Mouse (Mus musculus) gastrocnemius, postnatal 14 days (tissue): Measurements from ENCODE around the gene Mst1r. TPM values are rescaled to one million over a fixed set of nuclear protein-coding genes. Genes with fewer than 3 reads are reported as not detected.

Source experiments
- DNase-seq: peaks from one replicate; pipeline ENCODE4 v3.0.0; 2021; ENCODE audit warnings: mixed read lengths
- intact Hi-C: fragments of 180-260 bp; cut with DNase I; formaldehyde crosslinking; loops from one replicate; pipeline ENCODE4 v1.15.1; 2025; ENCODE audit warnings: low total_unique reads
- long read RNA-seq, 2 experiments: library from polyadenylated mRNA; stranded (forward); transcript quantifications; one replicate each; pipeline ENCODE4 v2.0.0; 2021
- total RNA-seq, 2 experiments: library from RNA; stranded (reverse); gene quantifications; 2 replicates each; pipeline ENCODE4 v1.2.3; 2021

Gene Mst1r
- total RNA-seq: 1 to 10 TPM; 1.2 to 1.8 TPM
- long read RNA-seq, experiment 1, partial matches to known transcripts: 0 of 1 reads
- long read RNA-seq, experiment 1, other reads (novel, unspliced or antisense): 1 of 1 reads
- long read RNA-seq, experiment 2: 0 reads

- intact Hi-C loops: no loop called here
- DNase-seq: peak; percentile 84
Measured at GRCm38 (mm10) chr9:107906252-107906966, at the start of gene Mst1r. Mst1r (plus strand) TSS chr9:107906873.

- intact Hi-C loops: no loop called here
Measured at GRCm38 (mm10) chr9:107858343-107858742, 48.3 kb upstream of the Mst1r start.

GRCm38 (mm10) chr9:107864493-107864892 lies 42.2 kb upstream of the Mst1r start:
- no peak for DNase-seq
- intact Hi-C loops: no loop called here

More at GRCm38 (mm10) chr9:107858343-107858742, 48.3 kb upstream of the Mst1r start:
- no peak for DNase-seq

GRCm38 (mm10) chr9:107866081-107866480 lies 40.6 kb upstream of the Mst1r start:
- no peak for DNase-seq
- intact Hi-C loops: no loop called here

DNA sequence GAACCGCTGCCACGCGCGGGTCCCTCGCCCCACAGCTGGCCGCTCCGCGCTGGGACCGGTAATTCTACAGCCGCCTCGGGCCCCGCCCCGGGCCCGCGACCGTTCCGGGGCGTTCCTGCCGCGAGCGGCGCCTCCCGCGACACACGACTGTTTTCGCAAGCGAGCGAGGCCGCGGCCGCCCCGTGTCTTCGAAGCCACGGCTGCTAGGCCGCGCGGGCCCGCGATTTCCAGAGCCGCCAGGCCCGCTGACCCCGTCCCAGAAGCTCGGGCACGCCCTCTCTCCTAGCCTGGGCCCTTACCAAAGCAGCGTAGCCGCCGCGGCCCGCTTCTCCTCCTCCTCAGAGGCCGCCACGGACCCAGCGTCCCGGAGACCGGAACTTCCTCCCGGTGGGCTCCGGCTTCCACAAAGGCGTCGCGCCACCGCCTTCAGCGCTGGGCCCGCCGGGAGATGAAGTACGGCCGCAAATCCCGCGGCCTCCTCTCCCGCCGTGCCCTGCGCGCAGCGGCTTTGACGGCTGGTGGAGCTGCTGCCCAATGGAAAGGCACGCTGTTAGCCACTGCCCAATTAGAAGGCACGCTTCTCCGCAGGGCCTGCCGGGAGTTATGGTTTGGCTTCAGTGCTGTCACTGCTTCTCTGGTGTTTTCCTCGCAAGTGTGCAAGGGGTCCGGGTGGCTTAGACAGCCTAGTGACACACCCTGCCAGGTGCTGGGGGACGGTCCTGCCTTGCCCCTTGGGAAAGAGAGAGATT lies 34.1 kb upstream of the Mst1r start:
- intact Hi-C loops: no loop called here

DNA sequence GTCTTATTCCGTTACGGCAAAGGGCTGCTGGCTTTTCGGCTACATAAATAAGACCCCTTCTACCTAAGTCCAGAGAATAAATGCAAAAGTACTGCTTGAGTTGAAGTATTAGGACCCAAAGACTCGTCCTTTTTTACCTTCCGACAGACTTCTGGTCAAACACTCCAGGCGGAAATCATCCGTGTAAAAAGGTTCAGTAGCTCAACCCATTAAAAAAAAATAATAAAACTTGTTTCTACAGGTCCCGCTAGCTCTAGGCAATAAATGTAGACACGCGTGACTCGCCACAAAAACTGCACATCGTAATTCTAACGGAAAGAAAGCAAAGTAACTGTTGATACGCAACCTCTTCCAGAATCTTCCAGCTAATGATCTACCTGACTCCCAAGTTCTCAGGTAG lies 33.5 kb upstream of the Mst1r start, which contains the start of gene Rbm6:
Rbm6 (minus strand) TSS at position 101 of the 400 bp plus-strand sequence.
- intact Hi-C loops: no loop called here
- no peak for DNase-seq

More for the DNA sequence above, 34.1 kb upstream of the Mst1r start:
- peak; percentile 95 for DNase-seq

DNA sequence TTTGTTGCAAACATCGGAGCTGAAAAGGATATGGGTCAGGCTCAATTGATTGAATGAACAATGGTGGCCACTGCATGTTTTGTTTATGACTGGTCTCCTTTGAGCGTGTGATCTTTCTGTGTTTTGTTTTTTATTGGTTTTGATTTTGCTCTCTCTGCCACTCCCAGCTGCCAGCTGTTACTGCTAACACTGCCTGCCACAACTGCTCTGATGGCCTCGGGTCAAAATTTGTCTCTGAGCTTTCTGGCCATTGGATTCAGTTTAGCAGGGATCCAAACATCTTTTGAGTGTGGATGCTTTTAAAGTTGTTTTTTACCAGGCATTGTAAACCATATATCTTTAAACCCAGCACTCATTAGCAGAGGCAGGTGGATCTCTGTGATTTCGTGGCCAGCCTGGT lies 26.3 kb upstream of the Mst1r start:
- no peak for DNase-seq
- intact Hi-C loops: no loop called here

GRCm38 (mm10) chr9:107887804-107888266 lies 18.8 kb upstream of the Mst1r start, which contains the start of gene Mon1a:
Mon1a (plus strand) TSS chr9:107888151.
- DNase-seq: peak; percentile 83
- intact Hi-C loops: no loop called here

DNA sequence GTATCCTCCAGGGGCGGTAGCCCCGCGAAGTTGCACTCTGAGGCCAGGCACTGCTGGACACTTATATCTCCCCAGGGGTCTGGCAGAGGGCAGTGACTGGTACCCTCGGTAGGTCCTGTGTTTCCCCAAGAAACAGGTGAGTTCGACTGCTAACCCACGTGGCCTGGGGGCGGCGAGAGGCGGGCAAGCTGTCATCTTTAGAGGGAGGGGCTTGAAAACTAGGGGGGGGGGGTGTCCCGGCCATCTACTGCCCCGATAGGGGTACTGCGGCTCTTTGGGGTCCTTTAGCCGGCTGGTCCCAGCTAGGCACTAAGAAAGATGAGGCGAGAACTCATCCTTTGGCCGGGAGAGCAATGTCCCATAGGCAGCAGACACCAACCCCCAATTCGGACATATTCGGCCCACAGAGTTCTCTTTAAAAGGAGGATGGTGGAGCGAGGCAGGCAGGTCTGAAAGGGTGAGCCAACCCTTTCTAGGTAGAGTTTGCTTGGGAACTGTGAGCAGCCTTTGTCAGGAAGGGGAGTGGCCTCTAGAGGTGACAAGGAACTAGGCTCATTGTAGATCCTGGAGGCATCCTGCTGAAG lies 18.3 kb upstream of the Mst1r start:
- intact Hi-C loops: no loop called here
- DNase-seq: peak; percentile 38

DNA sequence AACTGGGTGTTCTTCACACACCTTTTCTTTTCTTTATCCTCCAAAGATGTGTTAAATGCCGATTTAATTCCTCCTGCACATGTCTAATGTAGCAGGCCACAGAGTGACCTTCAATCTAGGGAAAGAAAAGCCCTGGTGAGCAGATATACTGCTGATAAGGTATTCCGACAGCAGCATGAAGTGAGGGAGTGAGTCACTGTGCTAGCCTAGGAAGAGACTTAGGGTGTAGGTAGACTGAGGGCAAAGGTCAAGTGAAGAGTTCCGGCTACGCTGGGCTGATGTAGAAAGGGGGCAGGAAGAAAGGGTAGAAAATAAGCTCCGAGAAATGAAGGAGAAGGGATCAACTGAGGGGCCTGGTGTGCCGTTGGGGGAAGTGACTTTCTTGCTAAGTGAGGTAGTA lies 16.4 kb upstream of the Mst1r start:
- intact Hi-C loops: no loop called here
- no peak for DNase-seq

- intact Hi-C loops: no loop called here
- no peak for DNase-seq
Measured at GRCm38 (mm10) chr9:107891023-107891422, 15.7 kb upstream of the Mst1r start.

GRCm38 (mm10) chr9:107898563-107898962 lies 8.1 kb upstream of the Mst1r start:
- intact Hi-C loops: no loop called here
- no peak for DNase-seq

DNA sequence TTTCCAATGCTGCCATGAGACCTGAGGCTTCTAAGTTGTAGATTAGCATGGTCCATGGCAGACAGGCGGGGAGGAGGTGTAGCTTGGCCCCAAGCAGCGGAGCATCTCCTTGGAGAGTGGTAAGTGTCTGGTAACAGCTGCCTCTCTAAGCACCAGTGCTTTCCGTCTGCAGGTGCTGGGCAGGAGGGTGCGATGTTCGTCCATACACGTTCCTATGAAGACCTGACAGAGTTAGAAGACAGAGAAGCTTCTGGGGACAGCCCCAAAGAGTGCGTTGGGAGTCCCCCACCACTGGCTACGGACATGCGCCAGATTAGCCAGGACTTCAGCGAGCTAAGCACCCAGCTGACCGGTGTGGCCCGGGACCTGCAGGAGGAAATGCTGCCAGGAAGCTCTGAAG lies 6.8 kb upstream of the Mst1r start:
- intact Hi-C loops: loop anchor here (5.0 kb wide), 2 partner anchors 52 to 167 kb away; partner anchors contain the start of gene Traip
- no peak for DNase-seq

- DNase-seq: peak; percentile 46
- intact Hi-C loops: loop anchor here (5.0 kb wide), 2 partner anchors 51 to 166 kb away; partner anchors contain the start of gene Traip
Measured at GRCm38 (mm10) chr9:107900840-107901626, 5.6 kb upstream of the Mst1r start.

- intact Hi-C loops: loop anchor here (5.0 kb wide), 2 partner anchors 51 to 166 kb away; partner anchors contain the start of gene Traip
Measured at GRCm38 (mm10) chr9:107901627-107901914, 5.1 kb upstream of the Mst1r start.

GRCm38 (mm10) chr9:107904726-107905125 lies 1.9 kb upstream of the Mst1r start:
- peak; percentile 85 for DNase-seq
- intact Hi-C loops: loop anchor here (5.0 kb wide), 2 partner anchors 48 to 163 kb away; partner anchors contain the start of gene Traip

More at GRCm38 (mm10) chr9:107901627-107901914, 5.1 kb upstream of the Mst1r start:
- DNase-seq: no peak

- intact Hi-C loops: no loop called here
- no peak for DNase-seq
Measured at GRCm38 (mm10) chr9:107906967-107907800, 511 bp downstream of the Mst1r start.

- DNase-seq: no peak
- intact Hi-C loops: no loop called here
Measured at GRCm38 (mm10) chr9:107907801-107908120, 1.1 kb downstream of the Mst1r start.
